Mouse (Mus musculus): Measurements from ENCODE around the gene Ptprk. TPM values are rescaled to one million over a fixed set of nuclear protein-coding genes. Genes with fewer than 3 reads are reported as not detected.

The Ptprk gene
- polyA plus RNA-seq, 1 experiment from 2014 or later, result 29.7 TPM

DNA sequence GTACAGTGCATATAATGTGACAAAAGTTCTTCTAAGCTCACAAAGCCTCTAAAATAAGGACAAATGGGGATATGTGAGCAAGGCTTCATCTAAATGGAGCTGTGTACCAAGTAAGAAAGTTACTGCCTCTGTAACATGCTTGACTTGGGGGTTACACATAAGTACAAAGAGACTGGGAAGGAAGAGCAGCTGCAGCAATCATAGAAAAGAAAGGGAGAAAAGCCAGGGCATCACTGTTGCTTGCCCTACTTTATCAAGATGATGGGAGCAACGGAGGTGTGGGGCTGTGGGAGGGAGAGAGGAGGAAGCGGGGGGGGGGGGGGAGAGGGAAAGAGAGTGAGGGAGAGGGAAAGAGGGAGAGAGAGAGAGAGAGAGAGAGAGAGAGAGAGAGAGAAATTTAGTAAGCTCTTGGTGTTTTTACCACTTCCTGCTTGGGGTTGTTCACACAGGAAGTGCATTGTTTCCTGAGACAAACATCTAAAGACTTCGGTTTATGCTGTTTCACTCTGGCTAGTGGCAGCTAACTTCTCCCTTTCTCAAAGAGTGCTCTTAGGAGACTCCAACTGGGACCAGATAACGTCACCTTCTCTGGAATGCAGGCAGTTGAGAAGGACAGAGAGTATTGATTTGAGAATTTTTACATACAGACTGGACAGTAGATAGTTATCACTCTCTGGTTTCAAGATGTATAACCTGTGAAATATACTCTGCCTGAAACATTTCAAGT, 519.1 kb downstream of the Ptprk start:
- H3K27ac ChIP-seq (ENCODE audit: low read depth, low read length), result no peak overlapping the region
- DNase-seq (ENCODE audit: low spot score) (no peak), ATAC-seq (replicated peaks; ENCODE audit: low FRiP score) (no peak)
- H3K27me3 ChIP-seq (ENCODE audit: control insufficient read depth, insufficient read depth, low read length), result no peaks in the 10 kb centered on the region
- no peak overlapping the region for H3K4me3 ChIP-seq (ENCODE audit: low read depth, low read length)
- no peak overlapping the region for H3K9ac ChIP-seq (ENCODE audit: low read length)
- H3K4me1 ChIP-seq (replicated peaks; ENCODE audit: control insufficient read depth, insufficient read depth, low read length), result no peaks in the 10 kb centered on the region
- no peaks in the 10 kb centered on the region for H3K9me3 ChIP-seq (ENCODE audit: control insufficient read depth, low read length)
- no peaks in the 10 kb centered on the region for H3K36me3 ChIP-seq (ENCODE audit: control insufficient read depth, insufficient read depth, low read length)
- WGBS, result 85% methylated on average over 3 of the region's 4 CpGs
- H3K4me2 ChIP-seq (ENCODE audit: low read depth, low read length, severe bottlenecking), result no peak overlapping the region

DNA sequence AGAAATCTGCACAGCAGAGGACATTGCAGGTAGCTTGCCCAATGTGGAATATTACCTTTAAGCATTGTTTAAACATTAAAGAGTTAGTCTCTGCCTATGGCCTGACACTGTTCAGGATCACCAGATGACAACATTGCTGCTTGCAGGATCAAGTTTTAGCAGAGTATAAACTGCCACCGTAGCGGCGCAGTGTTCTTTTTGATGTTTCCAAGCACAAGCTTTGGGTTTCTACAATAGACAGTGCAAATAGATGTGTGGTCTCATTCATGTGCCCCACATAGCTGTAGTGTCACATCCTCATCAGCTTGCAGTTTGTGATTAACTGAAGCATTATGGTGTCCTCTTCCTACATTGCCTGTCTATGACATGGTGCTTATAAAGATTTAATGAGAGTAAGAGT, 522.3 kb downstream of the Ptprk start:
- Histone ChIP-seq H3K27ac (ENCODE audit: low read depth, low read length) (no peak overlapping the region), H3K36me3 (ENCODE audit: control insufficient read depth, insufficient read depth, low read length) (no peaks in the 10 kb centered on the region), H3K4me3 (ENCODE audit: low read depth, low read length) (no peak overlapping the region), H3K9me3 (ENCODE audit: control insufficient read depth, low read length) (no peaks in the 10 kb centered on the region), H3K4me1 (replicated peaks; ENCODE audit: control insufficient read depth, insufficient read depth, low read length) (no peaks in the 10 kb centered on the region), H3K9ac (ENCODE audit: low read length) (no peak overlapping the region), H3K27me3 (ENCODE audit: control insufficient read depth, insufficient read depth, low read length) (no peaks in the 10 kb centered on the region), H3K4me2 (ENCODE audit: low read depth, low read length, severe bottlenecking) (no peak overlapping the region)
- 94% methylated on average over 3 of the region's 3 CpGs for WGBS
- no peak for ATAC-seq (replicated peaks; ENCODE audit: low FRiP score)
- no peak for DNase-seq (ENCODE audit: low spot score)

DNA sequence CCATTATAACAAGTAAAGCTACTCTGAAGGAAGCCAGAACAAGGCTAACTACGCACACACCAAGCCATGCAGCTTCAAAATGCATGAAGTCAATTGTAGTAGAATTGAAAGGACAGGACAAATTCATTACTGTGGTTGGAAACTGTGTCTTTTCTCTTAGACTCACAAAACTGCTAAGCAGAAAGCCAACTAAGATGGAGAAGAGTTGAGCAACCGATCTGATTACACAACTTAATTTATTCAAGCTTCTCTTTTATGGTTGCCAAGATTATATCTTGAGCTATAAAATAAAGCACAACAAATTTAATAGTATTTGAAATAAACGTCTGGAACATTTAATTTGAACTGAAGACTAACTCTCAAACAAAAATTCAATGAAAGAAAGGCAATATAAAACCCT, 534.5 kb downstream of the Ptprk start:
- Histone ChIP-seq H3K9me3 (ENCODE audit: control insufficient read depth, low read length) (no peaks in the 10 kb centered on the region), H3K4me3 (ENCODE audit: low read depth, low read length) (no peak overlapping the region), H3K4me1 (replicated peaks; ENCODE audit: control insufficient read depth, insufficient read depth, low read length) (no peaks in the 10 kb centered on the region), H3K36me3 (ENCODE audit: control insufficient read depth, insufficient read depth, low read length) (no peaks in the 10 kb centered on the region), H3K4me2 (ENCODE audit: low read depth, low read length, severe bottlenecking) (no peak overlapping the region), H3K27me3 (ENCODE audit: control insufficient read depth, insufficient read depth, low read length) (no peaks in the 10 kb centered on the region), H3K9ac (ENCODE audit: low read length) (no peak overlapping the region), H3K27ac (ENCODE audit: low read depth, low read length) (no peak overlapping the region)
- WGBS, result 80% methylated on average over 3 of the region's 3 CpGs
- ATAC-seq (replicated peaks; ENCODE audit: low FRiP score), result no peak
- no peak for DNase-seq (ENCODE audit: low spot score)

DNA sequence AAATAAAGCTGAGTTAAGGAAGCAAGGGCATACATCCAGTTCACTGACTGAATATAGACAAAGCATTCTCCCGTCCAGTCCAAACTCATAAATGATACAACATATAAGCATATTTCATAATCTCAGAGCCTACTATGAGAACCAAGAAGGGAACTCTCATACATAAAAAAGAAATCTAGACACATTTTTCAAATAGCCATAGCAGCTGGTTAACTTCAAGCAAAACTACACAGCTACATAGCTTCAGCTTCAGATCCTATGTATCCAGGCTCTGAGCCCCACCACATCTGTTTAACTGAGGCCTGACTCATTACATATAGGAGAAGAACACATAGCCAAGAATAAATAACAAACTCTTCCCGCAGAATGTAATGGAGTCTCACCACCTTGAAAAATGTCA, 539.8 kb downstream of the Ptprk start:
- no peak overlapping the region for H3K9ac ChIP-seq (ENCODE audit: low read length)
- H3K4me3 ChIP-seq (ENCODE audit: low read depth, low read length), result no peak overlapping the region
- no peaks in the 10 kb centered on the region for H3K36me3 ChIP-seq (ENCODE audit: control insufficient read depth, insufficient read depth, low read length)
- no peaks in the 10 kb centered on the region for H3K27me3 ChIP-seq (ENCODE audit: control insufficient read depth, insufficient read depth, low read length)
- no peaks in the 10 kb centered on the region for H3K4me1 ChIP-seq (replicated peaks; ENCODE audit: control insufficient read depth, insufficient read depth, low read length)
- no peak overlapping the region for H3K4me2 ChIP-seq (ENCODE audit: low read depth, low read length, severe bottlenecking)
- no peak overlapping the region for H3K27ac ChIP-seq (ENCODE audit: low read depth, low read length)
- ATAC-seq (replicated peaks; ENCODE audit: low FRiP score) (no peak), DNase-seq (ENCODE audit: low spot score) (no peak)
- H3K9me3 ChIP-seq (ENCODE audit: control insufficient read depth, low read length), result no peaks in the 10 kb centered on the region
- WGBS, result 95% methylated on average over 2 of the region's 2 CpGs

DNA sequence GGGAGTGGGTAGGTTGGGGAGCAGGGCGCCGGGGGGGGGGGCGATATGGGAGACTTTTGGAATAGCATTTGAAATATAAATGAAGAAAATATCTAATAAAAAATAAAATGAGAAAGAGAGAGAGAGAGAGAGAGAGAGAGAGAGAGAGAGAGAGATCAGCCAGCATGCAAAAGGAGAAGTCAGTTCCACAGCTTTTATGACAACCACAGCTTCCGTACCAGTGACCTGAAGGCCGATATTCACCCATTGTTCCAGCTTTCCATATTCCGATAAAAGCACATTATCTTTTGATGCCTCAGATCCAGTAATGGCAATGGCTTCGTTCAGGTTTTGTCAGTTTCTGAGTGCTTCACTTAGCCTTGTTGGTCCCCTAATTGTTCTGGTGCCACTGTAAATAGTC, 542.6 kb downstream of the Ptprk start:
- 95% methylated on average over 7 of the region's 7 CpGs for WGBS
- no peak for DNase-seq (ENCODE audit: low spot score)
- Histone ChIP-seq H3K9me3 (ENCODE audit: control insufficient read depth, low read length) (no peaks in the 10 kb centered on the region), H3K4me3 (ENCODE audit: low read depth, low read length) (no peak overlapping the region), H3K4me1 (replicated peaks; ENCODE audit: control insufficient read depth, insufficient read depth, low read length) (no peaks in the 10 kb centered on the region), H3K36me3 (ENCODE audit: control insufficient read depth, insufficient read depth, low read length) (no peaks in the 10 kb centered on the region), H3K27ac (ENCODE audit: low read depth, low read length) (no peak overlapping the region), H3K9ac (ENCODE audit: low read length) (no peak overlapping the region), H3K4me2 (ENCODE audit: low read depth, low read length, severe bottlenecking) (no peak overlapping the region), H3K27me3 (ENCODE audit: control insufficient read depth, insufficient read depth, low read length) (no peaks in the 10 kb centered on the region)
- no peak for ATAC-seq (replicated peaks; ENCODE audit: low FRiP score)

DNA sequence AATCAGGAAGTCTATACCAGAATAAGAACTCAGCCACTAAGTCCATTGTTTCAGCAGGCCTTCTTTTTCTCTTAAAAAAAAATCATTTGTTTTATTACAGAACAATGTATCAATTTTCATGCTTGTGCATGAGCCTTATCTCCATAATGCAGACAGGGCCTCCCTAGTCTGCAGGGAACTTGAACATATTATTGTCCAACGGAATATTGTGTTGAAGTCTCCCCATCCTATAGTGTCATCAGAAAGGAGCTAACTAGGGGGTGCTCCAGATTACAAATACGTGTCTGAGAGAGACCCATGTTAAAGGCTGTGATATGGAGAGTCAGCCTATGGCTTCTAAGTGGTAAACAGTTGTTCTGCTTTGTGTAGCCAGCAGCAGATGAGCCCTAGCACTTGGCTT, 543.4 kb downstream of the Ptprk start:
- DNase-seq (ENCODE audit: low spot score), result no peak
- H3K27me3 ChIP-seq (ENCODE audit: control insufficient read depth, insufficient read depth, low read length), result no peaks in the 10 kb centered on the region
- no peaks in the 10 kb centered on the region for H3K36me3 ChIP-seq (ENCODE audit: control insufficient read depth, insufficient read depth, low read length)
- H3K4me1 ChIP-seq (replicated peaks; ENCODE audit: control insufficient read depth, insufficient read depth, low read length), result no peaks in the 10 kb centered on the region
- no peak overlapping the region for H3K4me3 ChIP-seq (ENCODE audit: low read depth, low read length)
- H3K27ac ChIP-seq (ENCODE audit: low read depth, low read length), result no peak overlapping the region
- no peak overlapping the region for H3K9ac ChIP-seq (ENCODE audit: low read length)
- ATAC-seq (replicated peaks; ENCODE audit: low FRiP score), result no peak
- 84% methylated on average over 2 of the region's 2 CpGs for WGBS
- H3K9me3 ChIP-seq (ENCODE audit: control insufficient read depth, low read length), result no peaks in the 10 kb centered on the region
- H3K4me2 ChIP-seq (ENCODE audit: low read depth, low read length, severe bottlenecking), result no peak overlapping the region

DNA sequence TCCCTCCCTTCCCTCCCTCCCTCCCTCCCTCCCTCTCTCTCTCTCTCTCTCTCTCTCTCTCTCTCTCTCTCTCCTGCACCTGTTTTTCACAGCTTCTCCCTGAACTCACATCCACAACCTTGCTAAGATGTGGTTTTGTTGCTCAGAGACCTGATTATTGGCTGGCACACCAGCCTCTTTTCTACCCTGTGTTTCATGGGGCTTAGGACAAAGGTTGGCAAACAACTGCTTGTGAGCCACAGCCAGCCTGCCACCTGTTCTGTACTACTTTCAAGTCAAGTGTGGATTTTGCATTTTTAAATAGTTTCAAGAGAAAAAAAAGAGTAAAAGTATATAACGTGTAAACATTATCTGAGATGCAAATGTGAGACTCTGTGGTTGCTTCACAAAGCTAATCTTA, 544.8 kb downstream of the Ptprk start:
- H3K4me2 ChIP-seq (ENCODE audit: low read depth, low read length, severe bottlenecking), result no peak overlapping the region
- no peak overlapping the region for H3K4me3 ChIP-seq (ENCODE audit: low read depth, low read length)
- no peaks in the 10 kb centered on the region for H3K36me3 ChIP-seq (ENCODE audit: control insufficient read depth, insufficient read depth, low read length)
- ATAC-seq (replicated peaks; ENCODE audit: low FRiP score) (no peak), DNase-seq (ENCODE audit: low spot score) (no peak)
- no peaks in the 10 kb centered on the region for H3K27me3 ChIP-seq (ENCODE audit: control insufficient read depth, insufficient read depth, low read length)
- H3K9me3 ChIP-seq (ENCODE audit: control insufficient read depth, low read length), result no peaks in the 10 kb centered on the region
- H3K9ac ChIP-seq (ENCODE audit: low read length), result no peak overlapping the region
- 95% methylated on average over 1 of the region's 1 CpGs for WGBS
- H3K27ac ChIP-seq (ENCODE audit: low read depth, low read length), result no peak overlapping the region
- no peaks in the 10 kb centered on the region for H3K4me1 ChIP-seq (replicated peaks; ENCODE audit: control insufficient read depth, insufficient read depth, low read length)

DNA sequence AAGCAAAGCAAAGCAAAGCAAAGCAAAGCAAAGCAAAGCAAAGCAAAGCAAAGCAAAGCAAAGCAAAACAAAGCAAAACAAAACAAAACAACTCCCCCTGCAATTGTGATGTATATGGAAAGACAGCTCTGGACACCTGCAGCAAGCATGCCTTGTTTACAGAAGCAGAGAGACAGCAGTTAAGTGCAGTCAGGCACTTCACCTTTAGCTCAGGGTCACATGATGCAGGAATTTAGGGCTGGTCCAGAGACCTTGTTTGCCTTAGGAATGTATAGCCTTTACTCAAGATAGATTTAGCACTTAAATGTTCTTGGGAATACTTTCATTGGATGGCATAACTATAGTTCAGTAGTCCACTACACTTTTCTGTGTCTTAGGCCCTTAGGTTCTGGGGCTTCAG, 561.5 kb downstream of the Ptprk start:
- Histone ChIP-seq H3K9ac (ENCODE audit: low read length) (no peak overlapping the region), H3K9me3 (ENCODE audit: control insufficient read depth, low read length) (no peaks in the 10 kb centered on the region), H3K4me2 (ENCODE audit: low read depth, low read length, severe bottlenecking) (no peak overlapping the region), H3K4me3 (ENCODE audit: low read depth, low read length) (no peak overlapping the region), H3K36me3 (ENCODE audit: control insufficient read depth, insufficient read depth, low read length) (no peaks in the 10 kb centered on the region), H3K27me3 (ENCODE audit: control insufficient read depth, insufficient read depth, low read length) (no peaks in the 10 kb centered on the region), H3K27ac (ENCODE audit: low read depth, low read length) (no peak overlapping the region), H3K4me1 (replicated peaks; ENCODE audit: control insufficient read depth, insufficient read depth, low read length) (no peaks in the 10 kb centered on the region)
- ATAC-seq (replicated peaks; ENCODE audit: low FRiP score) (no peak), DNase-seq (ENCODE audit: low spot score) (no peak)

DNA sequence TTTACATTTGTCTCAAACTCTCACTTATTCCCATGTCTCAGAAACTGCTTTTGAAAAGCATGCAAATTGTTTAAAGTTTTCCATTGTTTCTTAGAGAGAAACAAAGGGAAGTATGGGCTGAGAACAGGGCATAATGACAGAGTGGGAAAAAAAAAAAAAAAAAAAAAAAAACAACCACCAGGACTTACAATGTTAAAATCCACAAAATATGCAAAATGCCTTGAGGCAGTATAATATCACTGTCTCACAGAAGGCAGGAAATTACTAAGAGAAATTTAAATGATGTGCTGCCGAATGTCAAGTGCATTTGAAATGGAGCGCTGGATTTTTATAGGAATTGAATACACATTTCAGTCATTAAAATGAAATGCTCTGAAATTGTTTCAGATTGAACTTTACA, 567.3 kb downstream of the Ptprk start:
- H3K27me3 ChIP-seq (ENCODE audit: control insufficient read depth, insufficient read depth, low read length), result no peaks in the 10 kb centered on the region
- H3K4me3 ChIP-seq (ENCODE audit: low read depth, low read length), result no peak overlapping the region
- H3K9ac ChIP-seq (ENCODE audit: low read length), result no peak overlapping the region
- no peak overlapping the region for H3K27ac ChIP-seq (ENCODE audit: low read depth, low read length)
- DNase-seq (ENCODE audit: low spot score) (no peak), ATAC-seq (replicated peaks; ENCODE audit: low FRiP score) (no peak)
- WGBS, result 94% methylated on average over 2 of the region's 2 CpGs
- no peaks in the 10 kb centered on the region for H3K4me1 ChIP-seq (replicated peaks; ENCODE audit: control insufficient read depth, insufficient read depth, low read length)
- H3K9me3 ChIP-seq (ENCODE audit: control insufficient read depth, low read length), result no peaks in the 10 kb centered on the region
- H3K36me3 ChIP-seq (ENCODE audit: control insufficient read depth, insufficient read depth, low read length), result no peaks in the 10 kb centered on the region
- no peak overlapping the region for H3K4me2 ChIP-seq (ENCODE audit: low read depth, low read length, severe bottlenecking)
